Mouse (Mus musculus) G1E (cell line): Measurements from ENCODE around the gene Mrgpra2a. TPM values are rescaled to one million over a fixed set of nuclear protein-coding genes. Genes with fewer than 3 reads are reported as not detected.
"Not testable (repeated sequence)": the region's sequence is repeated elsewhere in the genome, so short reads cannot be mapped to it uniquely, and the experiment has no call there.

Source experiments
- ATAC-seq: 2 replicates; pipeline ENCODE4 v1.8.0; 2016; ENCODE audit warnings: mild to moderate bottlenecking; ENCODE audit not compliant: insufficient number of reproducible peaks, poor library complexity, low FRiP score, severe bottlenecking; ENCODE audit errors: extremely low read depth
- DNase-seq: peaks from one replicate; pipeline ENCODE4 v3.0.0; 2012; ENCODE audit warnings: low spot score
- H3K27me3 ChIP-seq: 2 replicates; pipeline ENCODE4 v1.6.1; 2012; ENCODE audit warnings: mild to moderate bottlenecking, low read length, inconsistent platforms; ENCODE audit not compliant: insufficient read depth
- H3K36me3 ChIP-seq: replicated peaks from 2 replicates; pipeline ENCODE3; 2012; ENCODE audit warnings: mild to moderate bottlenecking, inconsistent platforms
- H3K4me1 ChIP-seq: 2 replicates; pipeline ENCODE4 v1.6.1; 2012; ENCODE audit warnings: low read depth, low read length, inconsistent platforms, mixed read lengths; ENCODE audit not compliant: insufficient read depth
- H3K4me3 ChIP-seq: 2 replicates; pipeline ENCODE4 v1.5.1; 2012; ENCODE audit warnings: low read depth, mild to moderate bottlenecking, inconsistent platforms, low read length, moderate library complexity, mixed read lengths
- H3K9me3 ChIP-seq: replicated peaks from 2 replicates; pipeline ENCODE4 v1.6.1; 2012; ENCODE audit warnings: inconsistent platforms
- polyA plus RNA-seq: library from polyadenylated mRNA; stranded (reverse); fragments of >175 nt; gene quantifications from 2 replicates; pipeline ENCODE4 v1.2.3, GENCODE M21; 2012
- total RNA-seq, 2 experiments: library from RNA; stranded (forward) in 1 of 2; stranded (reverse) in 1 of 2; fragments of 200-1000 nt in 1 of 2; fragments of >200 nt in 1 of 2; fragmentation: Nextera tagmentation in 1 of 2; gene quantifications; 2 replicates each; pipeline ENCODE4 v1.2.3; 2014 to 2017

Mrgpra2a gene
- total RNA-seq (2014; fragmentation: Nextera tagmentation) (not detected in 2 replicates), total RNA-seq (2017) (not detected in 2 replicates), polyA plus RNA-seq (not detected in 2 replicates)

DNA sequence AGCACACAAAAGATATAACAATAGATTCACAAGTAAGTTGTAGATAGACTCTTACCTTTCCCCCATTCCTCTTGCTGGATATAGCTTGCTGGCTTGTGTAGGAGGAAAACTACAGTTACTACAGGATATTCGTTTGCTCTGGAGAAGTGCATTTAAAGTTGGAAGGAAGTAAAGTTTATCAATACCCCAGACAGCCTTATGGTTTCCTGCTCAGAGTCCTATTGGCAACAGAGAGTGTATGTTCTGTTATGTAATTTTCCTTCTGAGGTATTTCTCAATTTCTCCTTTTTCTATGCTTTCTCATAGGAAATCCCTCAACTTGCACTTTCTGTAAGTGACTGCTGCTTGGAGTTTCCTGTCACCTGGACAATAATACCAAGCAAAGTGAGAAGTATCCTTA, at the start of gene Mrgpra2a:
Gene Mrgpra2a (minus strand): TSS at position 125 of the 400 bp plus-strand sequence.
- H3K4me3 ChIP-seq, H3K27me3 ChIP-seq, H3K4me1 ChIP-seq, H3K36me3 ChIP-seq, ATAC-seq, DNase-seq, H3K9me3 ChIP-seq: not testable (repeated sequence)

DNA sequence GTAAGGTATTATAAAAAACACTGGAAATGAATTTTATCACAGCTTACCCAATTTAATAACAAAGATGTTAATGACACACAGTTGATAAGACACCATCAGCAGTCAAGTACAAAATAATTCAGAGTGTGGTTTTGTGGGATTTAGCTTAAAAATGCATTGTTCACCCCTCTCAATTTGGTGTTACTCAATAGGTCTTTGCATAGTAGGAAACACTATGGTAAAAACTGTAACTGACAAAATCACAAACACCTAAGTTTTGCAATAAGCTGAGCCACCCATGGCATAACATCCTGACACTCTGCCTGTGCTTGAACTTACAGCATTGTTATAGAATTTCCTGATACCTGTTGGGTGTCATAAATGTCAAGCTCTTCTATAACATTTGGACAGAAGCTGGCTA, 39.3 kb upstream of the Mrgpra2a start:
- ATAC-seq: not testable (repeated sequence)

DNA sequence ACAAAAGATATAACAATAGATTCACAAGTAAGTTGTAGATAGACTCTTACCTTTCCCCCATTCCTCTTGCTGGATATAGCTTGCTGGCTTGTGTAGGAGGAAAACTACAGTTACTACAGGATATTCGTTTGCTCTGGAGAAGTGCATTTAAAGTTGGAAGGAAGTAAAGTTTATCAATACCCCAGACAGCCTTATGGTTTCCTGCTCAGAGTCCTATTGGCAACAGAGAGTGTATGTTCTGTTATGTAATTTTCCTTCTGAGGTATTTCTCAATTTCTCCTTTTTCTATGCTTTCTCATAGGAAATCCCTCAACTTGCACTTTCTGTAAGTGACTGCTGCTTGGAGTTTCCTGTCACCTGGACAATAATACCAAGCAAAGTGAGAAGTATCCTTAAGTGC, 37.5 kb upstream of the Mrgpra2a start:
- ATAC-seq, H3K36me3 ChIP-seq, H3K4me3 ChIP-seq, H3K27me3 ChIP-seq, H3K4me1 ChIP-seq, H3K9me3 ChIP-seq, DNase-seq: not testable (repeated sequence)

More for the DNA sequence above, 39.3 kb upstream of the Mrgpra2a start:
- not testable (repeated sequence) for H3K9me3 ChIP-seq, H3K27me3 ChIP-seq, H3K4me3 ChIP-seq, H3K36me3 ChIP-seq, H3K4me1 ChIP-seq, DNase-seq

DNA sequence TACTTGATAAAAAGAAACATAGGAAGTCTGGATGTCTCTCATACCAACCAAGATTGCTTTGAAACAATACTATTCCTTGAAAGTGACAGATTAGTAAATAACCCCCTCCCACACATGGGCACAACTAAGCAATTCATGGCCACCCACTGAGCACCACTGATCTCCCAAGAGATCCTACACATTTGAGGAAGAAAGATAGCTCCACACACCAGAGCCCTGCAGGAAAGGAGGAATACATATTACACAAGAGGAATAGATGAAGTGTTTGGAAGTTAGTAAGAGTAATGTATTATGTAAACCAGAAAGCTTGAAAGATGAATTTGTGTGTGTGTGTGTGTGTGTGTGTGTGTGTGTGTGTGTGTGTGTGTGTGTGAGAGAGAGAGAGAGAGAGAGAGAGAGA, 31.2 kb upstream of the Mrgpra2a start:
- ATAC-seq: not testable (repeated sequence)

DNA sequence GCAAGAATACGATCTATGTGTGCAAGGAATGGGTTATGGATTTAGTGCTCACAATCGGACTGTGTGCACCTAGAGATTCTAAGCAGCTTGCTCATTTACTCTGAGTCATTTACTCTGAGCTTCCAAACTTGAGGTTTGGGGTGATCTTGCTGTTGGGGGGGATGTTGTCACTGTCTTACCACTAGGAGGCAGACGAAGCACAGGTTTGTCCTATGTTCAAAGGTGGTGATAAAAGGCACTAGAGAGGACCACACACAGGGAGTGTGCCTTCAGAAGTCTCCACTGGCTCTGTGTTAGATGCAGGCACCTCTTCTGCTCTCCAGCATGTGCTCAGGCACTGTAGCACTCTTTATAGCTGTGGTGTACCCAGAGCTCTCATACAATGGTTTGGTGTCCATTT, 22.0 kb upstream of the Mrgpra2a start:
- H3K36me3 ChIP-seq, ATAC-seq, H3K27me3 ChIP-seq, H3K4me1 ChIP-seq, H3K4me3 ChIP-seq, DNase-seq, H3K9me3 ChIP-seq: not testable (repeated sequence)

More for the DNA sequence above, 31.2 kb upstream of the Mrgpra2a start:
- H3K36me3 ChIP-seq, H3K27me3 ChIP-seq, H3K4me3 ChIP-seq, H3K4me1 ChIP-seq, DNase-seq, H3K9me3 ChIP-seq: not testable (repeated sequence)

DNA sequence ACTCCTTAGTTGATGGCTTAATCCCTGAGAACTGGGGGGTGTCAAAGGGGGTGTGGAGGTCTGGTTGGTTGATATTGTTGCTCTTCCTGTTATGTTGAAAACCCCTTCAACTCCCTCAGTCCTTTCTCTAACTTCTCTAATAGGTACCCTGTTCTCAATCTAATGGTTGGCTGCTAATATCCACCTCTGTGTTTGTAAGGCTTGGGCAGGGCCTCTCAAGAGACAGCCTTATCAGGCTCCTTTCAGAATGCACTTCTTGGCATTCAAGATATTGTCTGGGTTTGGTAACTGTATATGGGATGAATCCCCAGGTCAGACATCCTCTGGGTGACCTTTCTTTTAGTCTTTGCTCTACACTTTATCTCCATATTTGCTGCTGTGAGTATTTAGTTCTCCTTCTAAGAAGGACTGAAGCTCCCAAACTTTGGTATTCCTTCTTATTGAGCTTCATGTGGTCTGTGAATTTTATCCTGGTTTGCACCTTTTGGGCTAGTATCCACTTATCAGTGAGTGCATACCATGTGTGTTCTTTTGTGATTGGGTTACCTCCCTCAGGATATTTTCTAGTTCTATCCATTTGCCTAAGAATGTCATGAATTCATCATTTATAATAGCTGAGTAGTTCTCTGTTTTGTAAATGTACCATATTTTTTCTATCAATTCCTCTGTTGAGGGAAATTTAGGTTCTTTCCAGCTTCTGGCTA, 13.5 kb upstream of the Mrgpra2a start:
- DNase-seq, H3K27me3 ChIP-seq, H3K9me3 ChIP-seq, H3K4me1 ChIP-seq, ATAC-seq, H3K36me3 ChIP-seq, H3K4me3 ChIP-seq: not testable (repeated sequence)

DNA sequence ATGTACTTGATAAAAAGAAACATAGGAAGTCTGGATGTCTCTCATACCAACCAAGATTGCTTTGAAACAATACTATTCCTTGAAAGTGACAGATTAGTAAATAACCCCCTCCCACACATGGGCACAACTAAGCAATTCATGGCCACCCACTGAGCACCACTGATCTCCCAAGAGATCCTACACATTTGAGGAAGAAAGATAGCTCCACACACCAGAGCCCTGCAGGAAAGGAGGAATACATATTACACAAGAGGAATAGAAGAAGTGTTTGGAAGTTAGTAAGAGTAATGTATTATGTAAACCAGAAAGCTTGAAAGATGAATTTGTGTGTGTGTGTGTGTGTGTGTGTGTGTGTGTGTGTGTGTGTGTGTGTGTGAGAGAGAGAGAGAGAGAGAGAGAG, 6.2 kb downstream of the Mrgpra2a start:
- H3K27me3 ChIP-seq, H3K36me3 ChIP-seq, H3K4me3 ChIP-seq, H3K9me3 ChIP-seq, ATAC-seq, H3K4me1 ChIP-seq, DNase-seq: not testable (repeated sequence)

DNA sequence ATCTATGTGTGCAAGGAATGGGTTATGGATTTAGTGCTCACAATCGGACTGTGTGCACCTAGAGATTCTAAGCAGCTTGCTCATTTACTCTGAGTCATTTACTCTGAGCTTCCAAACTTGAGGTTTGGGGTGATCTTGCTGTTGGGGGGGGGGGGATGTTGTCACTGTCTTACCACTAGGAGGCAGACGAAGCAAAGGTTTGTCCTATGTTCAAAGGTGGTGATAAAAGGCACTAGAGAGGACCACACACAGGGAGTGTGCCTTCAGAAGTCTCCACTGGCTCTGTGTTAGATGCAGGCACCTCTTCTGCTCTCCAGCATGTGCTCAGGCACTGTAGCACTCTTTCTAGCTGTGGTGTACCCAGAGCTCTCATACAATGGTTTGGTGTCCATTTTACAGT, 15.5 kb downstream of the Mrgpra2a start:
- H3K27me3 ChIP-seq, DNase-seq, H3K9me3 ChIP-seq, H3K36me3 ChIP-seq, H3K4me1 ChIP-seq, ATAC-seq, H3K4me3 ChIP-seq: not testable (repeated sequence)

DNA sequence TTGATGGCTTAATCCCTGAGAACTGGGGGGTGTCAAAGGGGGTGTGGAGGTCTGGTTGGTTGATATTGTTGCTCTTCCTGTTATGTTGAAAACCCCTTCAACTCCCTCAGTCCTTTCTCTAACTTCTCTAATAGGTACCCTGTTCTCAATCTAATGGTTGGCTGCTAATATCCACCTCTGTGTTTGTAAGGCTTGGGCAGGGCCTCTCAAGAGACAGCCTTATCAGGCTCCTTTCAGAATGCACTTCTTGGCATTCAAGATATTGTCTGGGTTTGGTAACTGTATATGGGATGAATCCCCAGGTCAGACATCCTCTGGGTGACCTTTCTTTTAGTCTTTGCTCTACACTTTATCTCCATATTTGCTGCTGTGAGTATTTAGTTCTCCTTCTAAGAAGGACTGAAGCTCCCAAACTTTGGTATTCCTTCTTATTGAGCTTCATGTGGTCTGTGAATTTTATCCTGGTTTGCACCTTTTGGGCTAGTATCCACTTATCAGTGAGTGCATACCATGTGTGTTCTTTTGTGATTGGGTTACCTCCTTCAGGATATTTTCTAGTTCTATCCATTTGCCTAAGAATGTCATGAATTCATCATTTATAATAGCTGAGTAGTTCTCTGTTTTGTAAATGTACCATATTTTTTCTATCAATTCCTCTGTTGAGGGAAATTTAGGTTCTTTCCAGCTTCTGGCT, 24.0 kb downstream of the Mrgpra2a start:
- not testable (repeated sequence) for DNase-seq, ATAC-seq, H3K27me3 ChIP-seq, H3K4me3 ChIP-seq, H3K4me1 ChIP-seq, H3K9me3 ChIP-seq, H3K36me3 ChIP-seq
